Mouse (Mus musculus) monocyte, adult 2 months (primary cell): ENCODE data around the gene Tex48.

Experiments
- DNase-seq, 2 experiments: peaks; one replicate each; pipeline ENCODE4 v3.0.0; 2022; ENCODE audit warnings: low spot score in 2 of 2, low read depth in 1 of 2

Gene Tex48

GRCm38 (mm10) chr4:63595259-63595658, 27.0 kb downstream of the Tex48 start:
- DNase-seq: no peak

DNA sequence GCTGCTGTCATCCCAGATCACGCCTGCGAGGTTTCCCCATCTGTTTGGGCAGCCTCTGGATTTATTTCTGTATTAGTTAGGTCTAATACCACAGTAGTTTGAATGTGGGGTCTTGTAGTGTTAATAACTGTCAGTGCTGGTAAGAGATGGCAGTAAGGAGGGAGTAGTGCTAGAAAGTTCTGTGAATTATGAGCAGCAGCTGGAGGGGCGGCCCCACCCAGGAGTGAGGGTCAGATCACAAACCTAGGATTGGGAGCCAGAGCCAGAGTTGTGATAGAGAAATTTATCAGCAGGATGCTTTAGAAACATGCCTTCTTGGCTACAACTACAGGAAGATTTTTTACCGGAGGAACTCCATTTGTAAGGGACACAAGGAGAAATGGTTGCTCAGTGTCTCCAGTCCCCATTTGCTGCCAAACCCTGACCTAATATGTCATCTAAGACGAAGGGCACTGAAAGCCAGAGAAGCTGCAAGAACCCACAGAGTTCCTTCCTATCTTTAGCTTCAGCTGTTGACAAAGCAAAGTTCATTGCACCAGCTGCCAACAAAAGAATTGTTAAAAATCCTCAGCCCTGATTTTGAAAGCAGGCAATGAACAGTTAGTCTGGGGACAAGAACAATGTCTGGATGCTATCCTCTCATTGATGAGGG, 27.6 kb downstream of the Tex48 start:
- no peak for DNase-seq

GRCm38 (mm10) chr4:63590538-63590937, 31.7 kb downstream of the Tex48 start:
- no peak for DNase-seq

DNA sequence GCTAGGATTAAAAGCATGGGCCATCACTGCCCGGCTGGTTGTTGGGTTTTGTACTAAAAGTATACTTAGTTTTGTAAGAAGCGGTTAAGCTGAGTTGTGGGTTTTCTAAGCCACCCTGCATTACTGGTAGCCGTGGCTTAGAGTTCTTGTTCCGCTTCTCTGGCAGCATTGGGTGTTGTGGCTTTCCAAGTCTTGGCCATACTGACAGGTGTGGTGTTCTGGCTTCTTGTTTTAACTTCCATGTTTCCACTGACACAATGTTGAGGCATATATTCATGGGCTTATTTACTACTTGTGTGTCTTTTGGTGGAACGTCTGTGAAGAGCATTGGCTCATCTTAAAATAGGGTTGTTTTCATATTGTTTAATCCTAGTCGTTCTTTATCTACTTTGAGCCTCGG, 32.2 kb downstream of the Tex48 start:
- DNase-seq: no peak

DNA sequence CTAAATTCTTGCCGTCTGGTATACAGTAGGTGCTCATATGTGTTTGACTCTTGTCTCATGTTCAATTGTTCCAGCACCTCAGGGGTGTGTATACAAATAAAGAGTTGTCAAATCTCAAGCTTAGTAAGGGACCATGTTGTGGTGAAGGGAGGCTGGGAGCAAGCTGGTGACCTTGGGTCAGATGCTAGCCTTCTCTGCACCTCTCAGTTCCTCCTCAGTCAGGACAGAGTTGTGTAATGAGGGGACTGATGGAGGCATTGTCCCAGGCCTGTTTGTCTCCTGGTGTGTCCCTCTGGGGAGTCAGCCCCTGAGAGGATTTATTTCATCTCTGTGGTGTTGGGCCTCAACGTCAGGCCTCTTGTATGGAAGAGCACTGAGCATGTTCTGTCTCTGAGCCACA, 36.0 kb downstream of the Tex48 start:
- DNase-seq: peak; percentile 5 to 31

- DNase-seq: no peak
Measured at GRCm38 (mm10) chr4:63585216-63585615, 37.0 kb downstream of the Tex48 start.

DNA sequence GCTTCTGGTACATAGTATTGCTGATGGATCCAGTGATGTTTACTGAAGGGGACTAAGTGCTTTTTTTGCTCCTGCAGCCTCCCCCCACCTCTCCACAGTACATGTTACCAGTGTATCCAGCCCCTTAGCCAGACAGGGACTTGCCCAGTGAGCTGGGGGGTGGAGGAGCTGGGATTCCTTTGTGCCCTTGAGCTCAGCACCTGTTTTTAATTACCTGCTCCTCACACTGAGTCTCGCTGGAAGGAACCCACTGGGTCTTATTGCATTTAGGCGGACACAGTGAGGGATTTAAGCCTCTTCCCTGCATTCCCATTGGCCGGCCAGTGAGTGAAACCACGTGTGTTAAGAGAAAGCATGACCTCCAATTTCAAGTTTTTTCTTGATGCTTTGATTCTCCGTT, 39.6 kb downstream of the Tex48 start:
- no peak for DNase-seq

DNA sequence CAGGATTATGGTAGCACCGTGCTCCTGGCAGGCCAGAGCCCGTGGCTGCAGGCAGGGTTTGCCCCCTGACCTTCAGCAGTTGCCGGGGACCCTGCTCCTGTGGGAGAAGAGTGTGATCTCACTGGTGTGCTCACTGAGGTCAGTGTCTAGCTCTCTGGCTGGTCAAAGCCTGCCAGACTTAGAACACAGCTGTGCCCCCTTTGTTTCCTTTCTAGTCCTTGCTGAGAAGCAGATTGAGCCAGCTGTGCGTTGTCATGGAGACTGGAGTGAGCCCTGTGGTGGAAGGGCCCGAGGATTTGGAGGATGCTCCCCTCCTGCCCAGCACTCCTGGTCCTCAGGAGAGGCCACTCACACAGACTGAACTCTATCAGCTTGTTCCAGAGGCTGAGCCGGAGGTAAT, 42.1 kb downstream of the Tex48 start:
- DNase-seq: no peak

DNA sequence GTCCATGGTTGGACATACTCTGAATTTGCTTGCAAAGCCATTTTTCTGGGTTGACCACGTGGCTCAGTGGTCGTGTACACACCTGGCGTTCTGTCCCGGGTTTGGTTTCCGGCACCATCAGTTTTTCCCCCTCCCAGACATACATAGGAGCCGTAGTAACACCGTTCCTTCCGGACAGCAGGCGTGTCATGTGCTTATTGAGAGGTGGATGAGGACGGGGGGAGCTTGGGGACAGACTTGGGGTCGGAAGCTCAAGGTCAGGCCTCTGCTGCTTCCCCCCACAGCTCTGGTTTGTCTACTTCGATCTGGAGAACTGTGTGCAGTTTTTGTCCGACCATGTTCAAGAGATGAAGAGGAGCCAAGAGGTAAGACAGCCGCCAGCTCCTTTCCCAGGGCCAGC, 42.6 kb downstream of the Tex48 start:
- DNase-seq: no peak

DNA sequence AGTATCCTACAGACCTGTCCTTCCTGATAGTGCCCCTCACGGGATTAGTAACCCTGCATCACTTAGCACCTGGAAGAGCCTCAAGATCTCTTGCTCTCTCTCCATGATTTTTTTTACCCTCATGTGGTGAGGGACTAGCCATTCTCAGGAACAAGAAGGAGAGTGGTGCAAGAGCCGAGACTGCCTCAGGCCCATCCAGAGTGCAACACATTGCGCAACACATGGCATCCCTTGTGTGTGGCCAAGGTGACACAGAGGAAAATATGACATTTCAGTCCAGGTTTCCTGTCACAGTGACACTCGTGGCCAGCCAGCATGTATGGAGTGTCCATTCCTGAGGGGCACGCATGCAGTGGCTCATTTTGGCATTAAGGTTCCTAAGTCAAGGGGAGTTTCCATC, 49.6 kb downstream of the Tex48 start:
- DNase-seq: no peak

GRCm38 (mm10) chr4:63570208-63570781, 51.9 kb downstream of the Tex48 start:
- DNase-seq: no peak

DNA sequence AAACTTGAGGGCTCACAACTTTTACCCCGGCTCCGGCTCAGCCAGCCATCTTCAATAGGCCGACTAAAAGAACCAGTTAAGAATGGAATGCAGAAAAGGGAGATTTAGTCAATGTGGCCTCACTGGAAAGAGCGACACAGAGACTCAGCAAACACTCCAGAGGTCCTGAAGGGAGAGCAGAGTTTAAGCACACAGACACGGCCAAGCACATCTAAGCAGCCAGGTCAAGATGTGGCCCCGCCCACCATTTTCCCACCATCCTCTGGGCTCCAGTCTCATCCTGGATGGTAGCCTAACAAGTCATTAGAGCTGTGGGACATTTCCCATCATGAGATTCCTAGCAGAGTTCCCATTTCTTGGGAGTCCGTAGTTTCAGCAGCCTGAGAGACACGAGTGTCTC, 52.9 kb downstream of the Tex48 start:
- no peak for DNase-seq

DNA sequence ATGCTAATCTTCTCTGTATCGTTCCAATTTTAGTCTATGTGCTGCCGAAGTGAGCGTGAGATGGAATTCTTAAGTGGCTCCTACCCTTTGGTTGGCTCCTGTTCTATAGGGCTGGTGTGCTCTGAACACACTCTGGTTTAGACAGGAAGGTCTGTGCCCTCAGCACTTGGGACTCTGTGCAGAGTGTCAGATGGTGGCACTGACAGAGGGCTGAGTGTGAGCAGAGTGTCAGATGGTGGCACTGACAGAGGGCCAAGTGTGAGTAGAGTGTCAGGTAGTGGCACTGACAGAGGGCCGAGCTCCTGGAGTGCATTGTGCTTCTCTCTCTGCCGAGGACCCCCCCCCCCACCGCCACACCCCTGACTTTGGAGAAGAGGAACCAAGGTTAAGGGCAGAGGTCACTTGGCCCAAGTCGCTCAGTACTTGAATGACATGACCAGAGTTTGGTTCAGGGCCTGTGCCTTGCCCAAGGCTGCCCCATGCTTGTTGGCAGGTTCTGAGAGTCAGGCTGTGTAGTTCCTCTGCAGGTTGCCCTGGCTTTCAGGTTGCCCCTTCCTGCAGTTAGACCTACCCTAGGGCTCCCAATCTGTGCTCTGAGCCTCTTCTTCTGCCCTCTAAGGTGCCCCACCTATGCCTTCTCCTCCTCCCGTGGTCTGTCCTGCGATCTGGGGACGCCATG, 54.4 kb downstream of the Tex48 start:
- DNase-seq: no peak

- DNase-seq: no peak
Measured at GRCm38 (mm10) chr4:63562742-63563141, 59.5 kb downstream of the Tex48 start.

GRCm38 (mm10) chr4:63561861-63562675, 60.2 kb downstream of the Tex48 start:
- DNase-seq: peak in 1 of 2 experiments; percentile 30

DNA sequence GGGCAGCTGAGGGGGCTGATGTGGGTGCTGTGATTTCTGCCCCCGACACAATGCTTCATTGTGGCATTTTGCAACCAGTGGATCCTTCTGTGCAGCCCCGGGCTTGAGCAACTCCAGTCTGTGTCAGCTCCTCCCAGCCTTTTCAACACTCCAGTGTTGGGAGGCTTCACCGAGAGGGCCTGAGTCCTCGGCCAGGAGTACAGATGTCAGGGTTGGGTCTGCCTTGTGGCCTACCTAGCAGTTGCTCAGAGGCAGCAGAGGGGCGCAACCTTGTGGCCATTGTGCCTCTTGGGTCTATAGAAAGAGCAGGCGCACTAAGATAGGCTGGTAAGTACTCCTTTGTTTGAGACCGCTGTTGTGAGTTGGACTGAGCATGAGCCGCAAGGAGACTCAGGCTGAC, 62.1 kb downstream of the Tex48 start:
- DNase-seq: peak in 1 of 2 experiments; percentile 18

- no peak for DNase-seq
Measured at GRCm38 (mm10) chr4:63559127-63559697, 63.0 kb downstream of the Tex48 start.

DNA sequence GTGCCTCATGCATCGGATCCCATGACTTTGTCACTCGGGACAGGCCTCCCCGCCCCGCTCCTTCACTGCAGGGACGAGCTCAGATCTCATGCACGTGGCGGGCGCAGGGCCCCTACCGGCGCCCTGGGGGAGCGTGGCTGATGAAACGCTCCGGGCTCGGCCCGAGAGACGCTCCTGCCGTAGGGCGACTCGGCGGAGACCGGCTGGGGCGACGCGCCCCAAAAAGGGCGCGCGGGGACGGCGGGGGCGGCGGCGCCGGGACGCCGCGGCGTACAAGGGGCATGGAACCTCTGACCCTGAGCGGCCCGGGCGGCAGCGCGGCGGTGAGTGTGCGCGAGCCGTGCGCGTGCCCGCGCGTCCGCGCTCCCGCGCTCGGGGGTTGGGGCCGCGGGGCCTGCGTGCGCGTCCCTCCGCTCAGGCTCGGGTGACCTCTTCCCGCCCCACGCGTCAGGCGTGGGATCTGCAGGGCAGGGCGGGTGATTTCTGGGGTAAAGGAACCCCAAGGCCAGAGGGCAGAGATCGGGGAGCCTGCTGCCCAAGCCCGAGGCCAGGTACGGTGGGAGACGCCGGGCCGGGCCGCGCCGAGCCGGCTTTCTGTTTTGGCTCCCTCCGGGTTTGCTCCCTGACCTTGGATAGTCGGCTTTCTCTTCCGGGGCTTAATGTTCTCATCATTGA, 63.7 kb downstream of the Tex48 start, which contains the start of gene Tmem268:
Gene Tmem268, plus strand, starts transcription at position 375 of the 675 bp plus-strand sequence.
- DNase-seq: peak; percentile 37 to 71

DNA sequence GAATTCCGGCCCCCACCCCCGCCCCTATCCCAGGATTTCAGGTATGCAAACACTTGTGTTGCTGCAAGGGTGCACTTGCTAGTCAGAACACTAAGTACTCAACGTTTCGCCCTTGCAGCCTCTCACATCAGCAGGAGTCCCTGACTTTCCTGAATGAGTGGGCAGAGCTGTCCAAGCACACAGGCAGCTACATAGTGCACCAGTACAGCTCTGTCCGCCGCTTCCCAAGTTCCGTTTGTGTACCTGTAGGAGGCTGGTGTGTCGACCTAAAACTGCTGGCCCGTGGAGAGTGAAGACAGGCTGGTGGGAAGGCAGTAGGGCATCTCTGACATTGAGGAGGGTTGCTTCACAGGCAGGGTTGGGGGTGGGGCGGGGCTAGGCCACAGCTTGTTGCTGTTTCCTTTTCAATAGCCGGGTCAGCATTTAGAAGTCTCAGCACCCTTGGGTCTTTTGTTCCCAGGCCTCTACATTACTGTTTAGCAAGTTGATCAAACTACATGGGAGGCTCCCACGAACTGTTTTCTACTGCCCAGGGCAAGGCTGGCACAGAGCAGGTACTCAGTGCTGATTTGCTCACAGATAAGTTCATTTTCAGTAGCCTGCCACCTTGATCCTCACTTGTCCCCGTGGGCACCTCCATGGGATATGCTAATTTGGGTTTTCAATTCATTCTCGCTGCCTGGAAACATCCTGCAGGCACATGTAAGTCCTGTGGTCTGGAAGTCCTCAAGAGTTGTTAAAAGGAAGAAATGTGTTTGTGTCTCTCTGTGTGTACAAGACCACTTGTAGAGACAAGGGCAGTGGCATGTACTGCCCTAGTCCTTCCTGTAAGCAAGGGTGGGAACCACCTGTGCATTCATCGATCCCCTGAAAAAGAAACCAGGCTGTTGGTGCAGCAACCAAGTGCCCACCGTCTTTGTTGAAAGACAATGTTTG, 64.8 kb downstream of the Tex48 start:
- peak in 1 of 2 experiments; percentile 9 for DNase-seq
